Mouse (Mus musculus): ENCODE results near the gene Ppp1r13l.

The Ppp1r13l gene

GRCm38 (mm10) chr7:19420821-19421636, 61.5 kb downstream of the Ppp1r13l start:
- peak; percentile 91 to 94 for DNase-seq

DNA sequence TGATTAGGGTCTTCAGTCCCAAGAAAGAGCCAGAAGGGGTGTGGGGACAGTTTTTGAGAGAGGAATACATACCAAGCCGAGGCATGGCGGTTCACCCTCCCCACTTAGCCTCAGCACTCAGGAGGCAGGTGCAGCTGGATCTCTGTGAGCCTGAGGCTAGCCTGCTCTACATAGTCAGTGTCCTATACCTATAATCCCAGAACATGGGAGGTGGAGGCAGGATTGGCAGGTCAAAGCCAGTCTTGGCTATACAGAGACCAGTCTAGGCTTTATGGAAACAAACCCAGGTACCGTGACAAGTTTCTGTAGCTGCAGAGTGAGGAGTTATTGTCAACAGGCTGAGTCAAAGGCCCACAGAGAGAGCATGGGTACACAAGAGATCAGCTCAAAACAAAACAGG, 63.5 kb downstream of the Ppp1r13l start:
- no peak for DNase-seq

DNA sequence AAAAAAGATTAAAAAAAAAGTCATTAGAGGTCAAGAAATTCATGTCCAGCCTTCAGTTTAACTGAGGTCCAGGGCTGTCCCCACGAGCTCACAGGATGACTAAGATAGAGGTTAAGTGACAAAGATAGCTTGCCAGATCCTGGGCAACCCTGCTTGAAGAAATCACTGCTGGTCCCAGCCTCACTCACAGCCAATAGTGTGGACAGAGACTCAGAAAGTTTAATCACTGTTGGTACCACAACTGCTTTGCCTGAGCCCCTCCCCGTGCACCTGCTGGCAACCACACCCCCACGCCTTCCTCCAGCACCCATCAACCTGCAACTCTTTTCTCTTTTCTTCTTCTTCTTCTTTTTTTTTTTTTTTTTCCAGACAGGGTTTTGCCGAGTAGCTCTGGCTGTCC, 64.5 kb downstream of the Ppp1r13l start:
- no peak for DNase-seq

- DNase-seq: no peak
These were observed 66.8 kb downstream of the Ppp1r13l start for GRCm38 (mm10) chr7:19426349-19426748.

- DNase-seq: no peak
These were observed 67.3 kb downstream of the Ppp1r13l start for GRCm38 (mm10) chr7:19426888-19427287.
